Mouse (Mus musculus): Measurements from ENCODE around the gene N4bp3.
"Not testable (repeated sequence)": the region's sequence is repeated elsewhere in the genome, so short reads cannot be mapped to it uniquely, and the experiment has no call there.

The N4bp3 gene

GRCm38 (mm10) chr11:51652889-51653418, 2.3 kb upstream of the N4bp3 start:
- DNase-seq, result no peak

GRCm38 (mm10) chr11:51650261-51650660, 381 bp downstream of the N4bp3 start:
- peak in 1 of 2 experiments; percentile 45 for DNase-seq

DNA sequence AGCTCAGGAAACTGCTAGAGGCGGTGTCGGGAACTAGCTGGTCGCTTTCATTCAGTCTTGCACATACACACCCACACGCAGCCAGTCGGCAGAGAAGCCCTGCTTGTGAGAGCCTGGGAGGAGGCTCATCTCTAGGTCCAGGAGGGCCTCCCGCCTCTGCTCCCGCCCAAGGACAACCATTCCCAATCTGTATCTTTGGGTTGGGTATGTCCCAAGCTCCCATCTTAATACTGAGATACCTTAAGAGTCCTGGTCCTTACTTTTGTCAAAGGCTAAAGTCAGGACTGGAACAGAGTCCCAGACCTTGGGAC, 798 bp downstream of the N4bp3 start:
- DNase-seq, result peak in 1 of 2 experiments; percentile 24

DNA sequence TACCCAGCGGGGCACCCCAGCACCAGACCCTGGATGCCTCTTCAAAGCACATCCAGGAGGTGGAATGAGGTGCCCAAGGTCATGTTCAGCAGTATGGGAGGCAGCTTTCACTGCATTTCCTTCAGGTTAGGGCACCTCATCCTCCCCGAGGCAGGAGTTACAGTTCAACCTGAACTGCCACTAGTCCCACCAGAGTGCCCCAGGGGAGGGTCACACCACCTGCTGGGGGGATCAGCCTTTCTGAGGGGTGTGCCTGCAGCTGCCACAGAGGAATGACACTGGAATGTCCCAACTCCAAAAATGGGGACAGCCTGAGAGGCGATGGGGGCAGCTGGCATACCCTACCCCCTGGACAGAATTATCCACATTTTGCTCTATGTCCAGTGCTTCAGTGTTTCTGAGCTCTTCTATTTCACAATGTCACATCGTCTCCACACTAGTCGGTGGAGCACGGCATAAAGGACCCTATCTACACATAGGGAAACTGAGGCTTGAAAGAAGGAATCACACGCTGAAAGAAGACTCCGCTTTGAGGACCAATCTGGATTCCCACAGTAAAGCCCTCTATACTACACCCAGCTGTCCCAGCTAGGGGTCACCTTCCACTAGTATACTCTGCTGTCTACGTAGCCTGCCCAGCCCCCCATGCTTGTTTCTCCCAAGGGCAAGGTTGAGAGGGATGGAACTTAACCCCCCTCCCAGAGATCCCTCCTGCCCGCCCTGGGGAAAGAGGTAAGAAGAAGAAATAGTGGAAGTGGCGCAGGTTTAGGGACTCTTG, 1.3 kb downstream of the N4bp3 start:
- peak in 1 of 2 experiments; percentile 26 for DNase-seq

DNA sequence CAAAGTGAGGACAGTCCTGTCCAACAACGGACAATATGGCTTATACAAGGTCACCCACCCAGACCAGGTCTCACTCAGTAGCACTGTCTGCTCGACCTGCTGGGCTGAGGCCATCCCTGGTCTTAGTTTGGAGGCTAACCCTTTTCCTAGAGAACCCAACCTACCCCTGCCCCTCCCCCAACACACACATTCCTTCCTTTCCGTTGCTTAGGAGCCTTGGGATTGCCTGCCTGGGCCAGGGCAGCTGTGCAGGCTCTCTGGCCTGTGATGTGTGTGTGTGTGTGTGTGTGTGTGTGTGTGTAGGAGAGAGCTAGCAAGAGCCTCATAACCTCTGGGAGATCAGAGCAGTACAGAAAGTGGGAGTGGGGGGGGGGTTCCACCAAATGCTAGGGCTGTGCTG, 2.1 kb downstream of the N4bp3 start:
- DNase-seq, result peak in 1 of 2 experiments; percentile 18

DNA sequence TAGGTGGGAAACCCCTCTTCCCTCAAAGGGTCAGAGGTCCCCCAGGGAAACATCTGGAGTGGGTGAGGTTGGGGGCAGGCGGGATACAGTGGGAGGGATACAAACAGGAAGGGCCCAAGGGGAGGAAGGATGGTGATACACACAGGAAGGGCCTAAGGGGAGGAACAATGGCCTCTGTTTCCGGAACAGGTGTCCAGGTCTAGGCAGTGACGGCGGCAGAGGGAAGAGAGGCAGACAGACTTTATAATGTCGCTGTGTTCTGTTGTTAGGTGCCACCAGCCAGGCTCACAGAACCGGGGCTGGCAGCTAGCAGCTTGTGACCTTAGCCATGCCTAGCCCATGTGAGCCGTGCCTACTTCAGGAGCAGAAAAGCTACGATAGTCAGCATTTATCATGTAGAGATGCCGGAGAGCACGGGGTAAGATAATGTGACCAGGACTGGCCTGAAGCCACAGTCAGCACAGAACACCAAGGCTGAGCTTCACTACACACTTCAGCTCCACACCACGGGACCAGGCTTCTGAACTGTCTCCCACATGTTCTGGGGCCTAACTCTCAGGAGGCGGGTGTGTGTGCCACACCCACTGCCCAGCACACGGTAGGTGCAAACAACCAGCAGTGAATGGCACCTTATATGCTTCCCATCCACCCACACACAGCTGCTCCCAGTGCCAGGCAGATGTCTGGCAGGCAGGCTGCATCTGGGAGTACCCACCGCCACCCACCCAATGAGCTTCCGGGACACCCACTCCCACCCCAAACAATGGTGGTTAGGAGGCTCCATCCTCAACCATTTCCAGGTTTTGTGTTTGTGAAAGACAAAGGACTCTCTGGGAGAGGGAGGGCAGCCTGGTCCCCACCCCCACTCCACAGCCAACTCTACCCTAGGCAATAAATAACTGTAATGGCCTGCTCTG, 3.6 kb downstream of the N4bp3 start:
- peak in 1 of 2 experiments; percentile 5 for DNase-seq

DNA sequence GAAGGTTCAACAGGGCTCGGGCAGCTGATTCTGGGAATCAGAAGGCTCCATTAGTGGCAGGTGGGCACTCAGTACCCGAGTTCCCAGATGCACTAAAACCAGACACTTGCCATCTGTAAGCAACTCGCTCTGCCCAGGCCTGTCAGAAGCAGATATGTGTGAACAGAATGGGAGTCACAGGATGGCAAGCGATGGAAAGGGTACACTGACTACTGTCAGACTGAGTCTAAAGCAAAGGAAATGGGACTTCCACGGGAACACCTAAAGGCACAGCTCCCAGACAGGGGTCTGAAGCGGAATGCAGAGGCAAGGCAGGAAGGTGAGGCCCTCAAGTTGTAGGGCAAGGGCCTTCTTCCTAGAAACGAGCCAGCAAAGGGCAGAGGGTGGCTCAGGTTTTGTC, 4.4 kb downstream of the N4bp3 start:
- DNase-seq, result peak in 1 of 2 experiments; percentile 23

- peak; percentile 72 to 78 for DNase-seq
These were observed 5.3 kb downstream of the N4bp3 start for GRCm38 (mm10) chr11:51645293-51645692.

- peak in 1 of 2 experiments; percentile 21 for DNase-seq
These were observed 6.4 kb downstream of the N4bp3 start for GRCm38 (mm10) chr11:51644217-51644616.

GRCm38 (mm10) chr11:51643761-51644160, 6.9 kb downstream of the N4bp3 start:
- peak; percentile 59 to 63 for DNase-seq

- no peak for DNase-seq
These were observed 7.4 kb downstream of the N4bp3 start for GRCm38 (mm10) chr11:51643202-51643601.

DNA sequence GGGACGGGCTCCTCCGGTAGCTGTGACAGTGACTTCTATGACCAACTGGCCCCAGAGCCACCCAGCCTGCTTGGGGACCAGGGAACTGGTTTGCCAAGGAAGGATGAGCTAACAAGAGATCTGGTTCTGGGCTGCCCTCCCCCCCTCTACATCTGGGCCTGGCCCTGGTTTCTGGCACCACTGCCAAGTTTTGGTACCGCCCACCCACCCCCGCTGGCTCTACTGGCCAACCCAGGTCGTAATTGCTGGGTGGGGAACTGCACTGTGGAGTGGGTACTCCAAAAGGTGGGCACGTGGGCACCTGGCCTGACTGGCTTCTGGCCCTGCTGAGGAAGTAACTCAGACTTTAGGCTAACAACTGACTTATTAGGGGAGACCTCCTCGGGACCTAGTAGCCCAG, 9.9 kb downstream of the N4bp3 start:
- DNase-seq, result peak in 1 of 2 experiments; percentile 37

- DNase-seq, result no peak
These were observed 12.1 kb downstream of the N4bp3 start for GRCm38 (mm10) chr11:51638497-51638896.

GRCm38 (mm10) chr11:51637971-51638414, 12.6 kb downstream of the N4bp3 start:
- DNase-seq, result peak in 1 of 2 experiments; percentile 29

DNA sequence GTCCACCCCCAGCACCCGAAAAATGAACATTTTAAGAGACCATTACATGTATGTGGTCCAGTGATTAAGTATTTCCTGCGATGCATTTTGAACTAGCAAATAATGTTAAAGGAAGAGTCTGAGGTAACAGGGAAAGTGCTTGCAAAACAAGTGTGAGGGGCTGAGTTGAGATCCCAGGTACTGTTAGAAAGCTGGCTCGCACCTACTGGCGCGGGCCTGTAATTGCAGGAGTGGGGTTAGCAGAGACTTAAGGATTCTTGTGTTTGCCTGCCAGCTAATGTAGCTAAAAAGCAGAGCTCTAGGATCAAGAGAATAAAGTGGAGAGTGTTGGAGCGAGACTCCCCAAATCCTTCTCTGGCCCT, 14.3 kb downstream of the N4bp3 start:
- peak; percentile 61 to 71 for DNase-seq

GRCm38 (mm10) chr11:51635525-51636322, 14.9 kb downstream of the N4bp3 start, which contains the start of gene Rmnd5b:
TSS of gene Rmnd5b (minus strand) at chr11:51635896.
- peak; percentile 93 to 94 for DNase-seq

DNA sequence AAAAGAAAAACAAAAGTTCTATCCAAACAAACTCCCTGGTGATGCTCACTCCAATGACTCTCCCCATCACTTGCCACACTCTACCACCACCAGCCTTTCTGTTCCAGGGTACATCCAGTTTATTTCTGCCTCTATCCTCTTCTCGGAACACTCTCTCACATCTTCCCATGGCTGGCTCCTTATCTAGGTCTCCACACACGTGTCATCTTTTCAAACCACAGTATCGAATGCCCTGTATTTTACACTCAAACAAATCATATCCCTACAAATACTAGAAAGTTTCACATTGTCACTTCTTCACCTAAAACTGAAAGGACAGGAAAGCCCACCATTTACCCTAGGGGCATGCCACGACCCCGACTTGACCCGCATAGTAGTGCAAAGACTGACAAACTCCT, 15.5 kb downstream of the N4bp3 start:
- no peak for DNase-seq

DNA sequence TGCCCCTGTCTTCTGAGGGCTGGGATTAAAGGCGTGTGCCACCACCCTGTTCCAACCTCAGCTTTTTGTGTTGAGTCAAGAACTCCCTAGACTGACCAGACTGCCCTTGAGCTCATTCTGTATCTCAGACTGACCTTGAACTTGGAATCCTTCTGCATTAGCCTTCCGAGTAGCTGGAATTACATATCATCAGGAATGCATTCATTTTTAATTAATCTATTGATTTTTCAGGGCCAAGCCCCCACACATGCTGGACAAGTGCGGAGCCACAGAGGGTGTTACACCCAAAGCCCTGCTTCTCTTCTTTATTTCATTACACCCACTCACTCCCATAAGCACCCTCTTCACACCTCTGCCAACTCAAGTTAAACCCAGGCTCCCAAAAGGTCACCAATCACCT, 16.9 kb downstream of the N4bp3 start:
- no peak for DNase-seq

GRCm38 (mm10) chr11:51633200-51633599, 17.4 kb downstream of the N4bp3 start:
- DNase-seq, result not testable (repeated sequence)

DNA sequence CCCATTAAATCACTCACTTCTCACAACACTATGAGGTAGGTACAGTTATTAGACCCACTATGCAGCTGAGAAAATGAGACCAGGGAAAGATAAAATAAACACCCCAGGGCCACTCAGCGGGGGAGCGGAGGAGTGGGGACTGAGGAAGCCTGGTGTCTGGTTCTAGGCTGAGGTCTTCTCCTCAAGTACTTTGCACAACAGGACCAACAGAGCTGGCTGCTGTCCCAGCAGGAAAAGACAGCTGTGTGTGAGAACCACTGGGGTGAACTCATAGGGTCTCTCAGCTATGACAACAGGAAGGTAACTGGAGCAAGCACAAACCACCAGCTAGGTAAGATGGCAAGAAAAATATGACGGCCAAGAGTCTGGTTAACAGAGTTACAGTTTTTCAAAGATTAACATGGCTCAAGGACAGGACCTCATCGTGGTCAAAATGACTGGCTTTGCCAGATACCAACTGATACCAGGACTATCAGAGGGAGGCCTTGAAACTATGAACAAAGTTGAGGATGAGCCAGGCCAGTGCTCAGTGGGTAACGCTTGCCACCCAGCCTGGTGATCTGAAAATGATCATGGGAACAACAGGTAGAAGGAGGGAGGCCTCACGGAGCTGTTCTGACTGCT, 18.4 kb downstream of the N4bp3 start:
- DNase-seq, result no peak

GRCm38 (mm10) chr11:51629651-51630314, 20.9 kb downstream of the N4bp3 start:
- DNase-seq, result no peak

DNA sequence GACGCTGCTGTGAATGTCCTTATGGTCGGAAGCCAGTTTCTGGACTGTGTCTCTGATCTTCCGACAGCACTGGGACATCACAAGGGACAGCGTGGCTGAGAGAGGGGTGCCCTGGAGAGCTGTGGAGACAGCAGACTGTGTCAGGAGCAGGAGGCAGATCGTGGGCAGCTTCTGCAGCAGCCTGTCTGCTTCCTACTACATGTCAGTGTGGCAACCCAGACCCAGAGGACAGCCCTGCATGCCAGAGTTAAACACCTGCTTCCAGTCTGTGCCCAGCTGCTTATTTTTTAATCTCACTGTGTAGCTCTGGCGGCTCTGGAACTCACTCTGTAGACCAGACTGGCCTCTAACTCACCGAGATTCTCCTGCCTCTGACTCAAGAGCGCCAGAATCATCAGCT, 22.7 kb downstream of the N4bp3 start:
- DNase-seq, result no peak
